Mouse (Mus musculus): Measurements from ENCODE around the gene Zbtb38.

DNA sequence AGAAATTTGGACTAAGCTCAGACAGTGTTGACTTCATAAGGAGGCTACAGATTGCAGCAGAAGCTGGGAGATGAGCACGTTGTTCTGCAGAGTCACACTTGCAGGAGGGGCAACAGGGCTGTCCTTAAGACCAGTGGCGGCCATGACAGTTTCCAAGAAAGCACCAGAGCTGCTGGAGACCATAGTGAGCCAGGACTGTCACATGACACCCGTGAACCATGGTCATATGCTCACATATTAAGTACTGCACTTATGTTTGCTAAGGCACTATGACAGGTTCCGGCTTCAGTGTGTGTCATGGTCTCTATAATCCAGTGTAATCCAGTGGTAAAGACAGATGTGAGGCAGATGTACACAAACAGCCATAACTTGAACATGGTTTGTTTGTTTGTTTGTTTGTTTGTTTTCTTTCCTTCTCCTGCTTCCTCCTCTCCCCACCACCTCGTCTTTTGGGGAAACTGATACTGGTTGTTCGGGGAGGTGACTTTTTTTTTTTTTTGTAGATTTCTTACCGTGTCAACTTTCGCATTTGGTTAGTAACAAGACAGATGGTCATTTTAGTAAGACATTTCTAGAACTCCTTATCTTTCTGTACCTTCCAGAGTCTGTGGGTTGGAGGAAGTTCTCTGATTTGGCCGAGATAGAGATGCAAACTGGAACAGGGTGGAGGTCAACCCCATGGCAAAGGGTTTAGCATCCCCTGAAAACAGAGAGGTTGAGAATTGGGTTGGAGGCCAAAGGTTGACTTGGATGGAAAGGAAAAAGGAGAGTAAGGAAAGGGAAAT, 11.4 kb upstream of the Zbtb38 start:
- no peak for TF ChIP-seq CTCF (IDR thresholded peaks at IDR 0.05; ENCODE audit: low read depth, low read length)
- TF ChIP-seq EP300 (IDR thresholded peaks at IDR 0.05; ENCODE audit: insufficient read depth, low read depth, low read length): no peak

All from ES-Bruce4 (cell line).